Mouse (Mus musculus): ENCODE results near the gene Sipa1. TPM values are rescaled to one million over a fixed set of nuclear protein-coding genes. Genes with fewer than 3 reads are reported as not detected.

Gene Sipa1
- polyA plus RNA-seq, 1 experiment = 417 TPM

DNA sequence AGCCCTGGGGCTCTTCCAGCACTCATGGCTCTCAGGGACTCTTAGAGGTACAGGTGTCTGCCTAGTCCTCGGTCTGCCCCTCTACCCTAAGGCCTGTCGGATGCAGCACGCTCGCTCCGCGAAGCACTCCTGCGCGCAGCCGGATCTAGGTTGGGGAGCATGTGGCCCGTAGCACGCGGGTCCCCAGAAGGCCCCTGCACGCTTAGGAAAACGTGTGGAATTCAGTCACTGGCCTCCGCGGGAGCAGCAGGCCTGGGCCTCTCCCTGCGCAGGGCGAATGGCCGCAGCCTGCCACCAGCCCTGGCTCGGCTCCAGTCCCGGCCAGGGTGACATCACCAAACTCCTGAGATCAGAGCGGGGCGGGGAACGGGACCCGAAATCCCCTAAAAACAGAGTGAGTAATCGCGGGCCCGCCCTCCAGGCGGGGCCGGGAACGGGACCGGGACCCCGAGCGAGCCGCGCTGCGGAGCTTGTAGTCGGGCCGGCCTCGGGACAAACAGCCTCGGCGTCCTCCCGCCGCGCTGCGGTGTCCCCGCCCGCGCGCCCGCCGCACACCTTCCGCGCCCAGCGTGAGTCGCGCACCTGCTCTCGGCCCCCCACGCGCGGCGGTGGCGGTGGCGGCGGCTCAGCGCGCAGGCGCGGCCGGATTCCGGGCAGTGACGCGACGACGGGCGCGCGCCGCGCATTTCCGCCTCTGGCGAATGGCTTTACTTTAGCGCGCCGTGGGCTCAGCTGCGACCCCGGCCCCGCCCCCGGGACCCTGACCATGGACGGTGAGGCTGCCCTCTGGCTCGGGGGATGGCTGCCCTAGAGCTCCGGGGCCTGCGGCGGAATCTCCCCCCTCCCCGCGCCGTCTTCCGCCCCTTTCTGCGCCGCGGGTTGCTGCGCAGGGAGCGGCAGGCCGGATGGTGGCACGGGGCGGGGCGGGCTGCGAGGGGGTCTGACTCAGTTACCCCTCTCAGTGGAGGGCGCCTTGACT, 26.1 kb downstream of the Sipa1 start, which contains the start of gene Rela:
Gene Rela, plus strand, starts transcription at position 415 of the 979 bp plus-strand sequence.
- Histone ChIP-seq H3K36me3 (ENCODE audit: control insufficient read depth, insufficient read depth, low read length) (peaks cover 29% of the 10 kb centered on the region), H3K27ac (ENCODE audit: insufficient read depth, low read length) (peak within 1 kb of the TSS; percentile 99), H3K27me3 (ENCODE audit: control insufficient read depth, insufficient read depth, low read length) (no peaks in the 10 kb centered on the region), H3K4me3 (ENCODE audit: extremely low read depth, insufficient read depth, insufficient read length) (peak within 1 kb of the TSS; percentile 95), H3K4me1 (ENCODE audit: control insufficient read depth, insufficient read depth, insufficient read length) (peaks cover 8% of the 10 kb centered on the region; the same call in 1 of the 2 replicates)
- DNase-seq (ENCODE audit: low read depth in 1 of 2, low spot score in 2 of 2) = peak; percentile 67 to 84
- TF ChIP-seq POLR2A (IDR thresholded peaks at IDR 0.05; ENCODE audit: low read depth, low read length) (peak; percentile 59), CTCF (IDR thresholded peaks at IDR 0.05; ENCODE audit: extremely low read depth, insufficient read depth, insufficient read length, insufficient replicate concordance) (no peak)
- WGBS = under 1% methylated on average over 99 of the region's 109 CpGs

DNA sequence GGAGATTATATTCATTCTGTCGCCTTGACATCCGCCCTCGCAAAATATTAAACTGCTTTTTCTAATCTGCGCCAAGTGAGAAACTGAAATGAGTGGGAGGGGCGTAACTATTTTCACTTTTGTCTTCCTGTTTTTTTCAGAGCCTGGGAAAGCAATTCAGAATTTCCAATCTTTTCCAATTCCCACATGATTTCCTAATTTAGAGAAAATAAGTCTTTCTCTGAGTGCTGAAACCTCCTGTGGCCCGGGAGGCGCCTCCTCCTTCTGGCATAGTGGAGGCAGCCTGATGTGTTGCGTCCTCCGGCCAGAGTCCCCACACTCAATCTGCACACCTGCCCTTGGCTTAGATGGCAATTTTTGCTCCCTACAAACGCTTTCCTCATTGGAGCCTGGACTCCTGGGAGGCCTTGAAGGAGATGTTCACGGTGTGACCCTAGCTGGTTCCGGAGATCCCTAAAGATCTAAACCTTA, 26.9 kb downstream of the Sipa1 start:
- no peak for TF ChIP-seq CTCF (IDR thresholded peaks at IDR 0.05; ENCODE audit: extremely low read depth, insufficient read depth, insufficient read length, insufficient replicate concordance)
- no peak for TF ChIP-seq POLR2A (IDR thresholded peaks at IDR 0.05; ENCODE audit: low read depth, low read length)
- DNase-seq (ENCODE audit: low read depth in 1 of 2, low spot score in 2 of 2) = no peak
- peaks cover 25% of the 10 kb centered on the region for H3K36me3 ChIP-seq (ENCODE audit: control insufficient read depth, insufficient read depth, low read length)
- H3K4me1 ChIP-seq (ENCODE audit: control insufficient read depth, insufficient read depth, insufficient read length) = peaks cover 8% of the 10 kb centered on the region; the same call in 1 of the 2 replicates
- peak overlapping the region; percentile 99 for H3K27ac ChIP-seq (ENCODE audit: insufficient read depth, low read length)
- WGBS = 4% methylated on average over 12 of the region's 12 CpGs
- H3K4me3 ChIP-seq (ENCODE audit: extremely low read depth, insufficient read depth, insufficient read length) = peak overlapping the region; percentile 95
- H3K27me3 ChIP-seq (ENCODE audit: control insufficient read depth, insufficient read depth, low read length) = no peaks in the 10 kb centered on the region

DNA sequence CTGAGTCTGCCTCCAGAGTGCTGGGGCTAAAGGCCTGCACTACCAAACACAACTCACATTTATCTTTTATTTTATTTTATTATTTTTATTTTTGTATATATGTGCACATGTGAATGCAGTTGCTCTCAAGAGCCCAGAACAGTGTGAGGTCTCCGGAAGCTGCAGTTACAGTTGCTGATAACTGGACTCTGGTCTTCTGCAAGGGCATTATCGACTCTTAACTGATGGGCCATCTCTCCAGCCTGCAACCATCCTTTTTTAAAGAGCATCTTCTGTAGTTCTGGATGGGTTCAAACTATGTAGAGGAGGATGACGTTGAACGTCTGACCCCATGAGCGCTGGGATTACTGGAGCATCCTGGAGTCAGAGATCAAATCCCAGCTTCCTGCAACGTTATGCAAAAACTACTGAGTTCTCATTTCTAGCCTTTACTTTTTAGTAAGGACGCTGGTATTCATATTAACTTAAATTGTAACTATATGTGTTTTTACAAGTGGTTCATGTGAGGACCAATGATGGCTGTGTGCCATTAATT, 27.4 kb downstream of the Sipa1 start:
- Histone ChIP-seq H3K27me3 (ENCODE audit: control insufficient read depth, insufficient read depth, low read length) (no peaks in the 10 kb centered on the region), H3K4me3 (ENCODE audit: extremely low read depth, insufficient read depth, insufficient read length) (no peak overlapping the region), H3K4me1 (ENCODE audit: control insufficient read depth, insufficient read depth, insufficient read length) (peaks cover 8% of the 10 kb centered on the region; the same call in 1 of the 2 replicates), H3K27ac (ENCODE audit: insufficient read depth, low read length) (peak overlapping the region; percentile 99; the same call in 1 of the 2 replicates), H3K36me3 (ENCODE audit: control insufficient read depth, insufficient read depth, low read length) (peaks cover 21% of the 10 kb centered on the region)
- no peak for TF ChIP-seq POLR2A (IDR thresholded peaks at IDR 0.05; ENCODE audit: low read depth, low read length)
- TF ChIP-seq CTCF (IDR thresholded peaks at IDR 0.05; ENCODE audit: extremely low read depth, insufficient read depth, insufficient read length, insufficient replicate concordance) = no peak
- no peak for DNase-seq (ENCODE audit: low read depth in 1 of 2, low spot score in 2 of 2)
- 48% methylated on average over 7 of the region's 7 CpGs for WGBS

DNA sequence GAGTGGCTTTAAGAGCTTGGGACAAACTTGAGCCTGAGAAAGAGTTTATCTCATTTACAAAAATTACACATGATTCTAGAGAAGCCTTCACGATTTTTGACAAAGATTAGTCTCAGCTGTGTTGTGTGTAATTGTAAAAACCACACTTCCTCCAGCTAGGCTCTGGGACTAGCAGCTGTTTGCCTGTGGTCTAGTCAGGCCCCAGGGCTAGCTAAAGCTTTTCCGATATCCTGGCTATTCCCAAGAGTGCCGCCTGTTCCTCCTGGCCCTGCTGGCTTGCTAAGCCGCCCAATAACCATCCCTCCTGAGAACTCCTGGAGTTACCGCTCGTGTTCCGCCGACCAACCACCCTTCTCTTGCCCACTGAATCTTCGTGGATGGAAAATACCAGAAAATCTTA, 31.4 kb downstream of the Sipa1 start:
- H3K27ac ChIP-seq (ENCODE audit: insufficient read depth, low read length) = no peak overlapping the region
- no peak for DNase-seq (ENCODE audit: low read depth in 1 of 2, low spot score in 2 of 2)
- H3K4me3 ChIP-seq (ENCODE audit: extremely low read depth, insufficient read depth, insufficient read length) = no peak overlapping the region
- TF ChIP-seq POLR2A (IDR thresholded peaks at IDR 0.05; ENCODE audit: low read depth, low read length) (no peak), CTCF (IDR thresholded peaks at IDR 0.05; ENCODE audit: extremely low read depth, insufficient read depth, insufficient read length, insufficient replicate concordance) (no peak)
- H3K36me3 ChIP-seq (ENCODE audit: control insufficient read depth, insufficient read depth, low read length) = no peaks in the 10 kb centered on the region
- no peaks in the 10 kb centered on the region for H3K27me3 ChIP-seq (ENCODE audit: control insufficient read depth, insufficient read depth, low read length)
- 0 out of 2 replicates have a peak, but pooled peaks cover 3% of the 10 kb centered on the region for H3K4me1 ChIP-seq (ENCODE audit: control insufficient read depth, insufficient read depth, insufficient read length)
- WGBS = 60% methylated on average over 9 of the region's 9 CpGs

GRCm38 (mm10) chr19:5629907-5630306, 33.6 kb downstream of the Sipa1 start:
- H3K4me1 ChIP-seq (ENCODE audit: control insufficient read depth, insufficient read depth, insufficient read length) = no peaks in the 10 kb centered on the region
- H3K27ac ChIP-seq (ENCODE audit: insufficient read depth, low read length) = no peak overlapping the region
- no peaks in the 10 kb centered on the region for H3K27me3 ChIP-seq (ENCODE audit: control insufficient read depth, insufficient read depth, low read length)
- DNase-seq (ENCODE audit: low read depth in 1 of 2, low spot score in 2 of 2) = no peak
- H3K4me3 ChIP-seq (ENCODE audit: extremely low read depth, insufficient read depth, insufficient read length) = no peak overlapping the region
- H3K36me3 ChIP-seq (ENCODE audit: control insufficient read depth, insufficient read depth, low read length) = no peaks in the 10 kb centered on the region
- TF ChIP-seq CTCF (IDR thresholded peaks at IDR 0.05; ENCODE audit: extremely low read depth, insufficient read depth, insufficient read length, insufficient replicate concordance) (no peak), POLR2A (IDR thresholded peaks at IDR 0.05; ENCODE audit: low read depth, low read length) (no peak)

- no peaks in the 10 kb centered on the region for H3K4me1 ChIP-seq (ENCODE audit: control insufficient read depth, insufficient read depth, insufficient read length)
- H3K27ac ChIP-seq (ENCODE audit: insufficient read depth, low read length) = no peak overlapping the region
- no peak overlapping the region for H3K4me3 ChIP-seq (ENCODE audit: extremely low read depth, insufficient read depth, insufficient read length)
- no peak for DNase-seq (ENCODE audit: low read depth in 1 of 2, low spot score in 2 of 2)
- no peaks in the 10 kb centered on the region for H3K27me3 ChIP-seq (ENCODE audit: control insufficient read depth, insufficient read depth, low read length)
- no peak for TF ChIP-seq POLR2A (IDR thresholded peaks at IDR 0.05; ENCODE audit: low read depth, low read length)
- no peak for TF ChIP-seq CTCF (IDR thresholded peaks at IDR 0.05; ENCODE audit: extremely low read depth, insufficient read depth, insufficient read length, insufficient replicate concordance)
- no peaks in the 10 kb centered on the region for H3K36me3 ChIP-seq (ENCODE audit: control insufficient read depth, insufficient read depth, low read length)
- WGBS = 71% methylated on average over 8 of the region's 8 CpGs
Measured at GRCm38 (mm10) chr19:5625311-5625710, 38.2 kb downstream of the Sipa1 start.
